Mouse (Mus musculus) adrenal gland, adult 18-20 months (tissue): ENCODE measurements at regions not wholly inside any gene's neighbourhood (a gene's known extent, or its start where the extent isn't known, plus 50 kb on each side); places are given as distances from the start of the nearest gene placed in this dataset.

Source experiments
- DNase-seq, 2 experiments: peaks; one replicate each; pipeline ENCODE4 v3.0.0; 2021 to 2022; ENCODE audit warnings: low spot score in 2 of 2

- peak; percentile 69 to 72 for DNase-seq
Observed at GRCm38 (mm10) chr7:31208237-31209054, 52.8 kb upstream of the Gramd1a start.

GRCm38 (mm10) chr7:31207563-31208236, 52.0 kb upstream of the Gramd1a start:
- no peak for DNase-seq
